Mouse (Mus musculus): ENCODE measurements at regions not wholly inside any gene's neighbourhood (a gene's known extent, or its start where the extent isn't known, plus 50 kb on each side); places are given as distances from the start of the nearest gene placed in this dataset.

DNA sequence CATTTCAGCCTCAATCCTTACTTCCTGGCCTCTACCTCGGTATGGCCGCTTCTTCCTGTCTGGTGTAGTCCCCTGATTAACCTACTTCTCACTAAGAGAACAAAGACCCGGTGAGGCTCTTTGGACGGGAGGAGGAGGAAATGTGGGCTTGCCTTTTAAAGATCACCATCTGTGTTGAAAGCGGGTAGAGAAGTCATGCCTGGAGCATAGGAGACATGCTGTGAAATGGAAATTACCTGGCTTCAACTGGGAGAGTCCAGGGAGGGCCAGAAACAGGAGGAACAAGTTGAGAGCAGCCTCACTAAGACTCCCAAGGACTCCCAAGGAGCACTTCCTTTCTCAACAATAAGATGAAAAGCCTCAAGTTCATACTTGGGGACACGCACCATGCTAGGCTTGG lies 59.4 kb upstream of the E2f3 start:
- intact Hi-C loops (cut with DNase I): no loop called here
- DNase-seq: no peak

- no peak for DNase-seq
- intact Hi-C loops (cut with DNase I): no loop called here
These were observed 58.9 kb upstream of the E2f3 start for GRCm38 (mm10) chr13:30044790-30045189.

- intact Hi-C loops (cut with DNase I): no loop called here
- no peak for DNase-seq
These were observed 56.9 kb upstream of the E2f3 start for GRCm38 (mm10) chr13:30042689-30043320.

GRCm38 (mm10) chr13:30041501-30042295 lies 55.8 kb upstream of the E2f3 start:
- DNase-seq: no peak
- intact Hi-C loops (cut with DNase I): no loop called here

GRCm38 (mm10) chr13:30040288-30040687 lies 54.4 kb upstream of the E2f3 start:
- DNase-seq: no peak
- intact Hi-C loops (cut with DNase I): no loop called here

DNA sequence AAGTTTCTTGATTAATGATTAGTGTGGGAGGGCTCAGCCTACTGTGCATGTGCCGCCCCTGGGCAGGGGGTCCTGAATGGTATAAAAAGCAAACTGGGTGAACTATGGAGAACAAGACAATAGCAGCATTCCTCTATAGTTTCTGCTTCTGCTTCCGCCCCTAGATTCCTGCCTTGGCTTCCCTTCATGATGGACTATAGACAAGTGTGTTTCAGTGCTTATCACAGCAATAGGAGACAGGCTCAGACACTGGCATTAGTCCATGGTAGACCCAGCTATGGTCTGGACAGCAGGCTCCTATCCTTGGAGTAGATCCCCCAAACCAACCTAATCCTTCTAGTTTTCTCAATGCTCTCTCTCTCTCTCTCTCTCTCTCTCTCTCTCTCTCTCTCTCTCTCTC lies 53.9 kb upstream of the E2f3 start:
- intact Hi-C loops (cut with DNase I): no loop called here
- no peak for DNase-seq

DNA sequence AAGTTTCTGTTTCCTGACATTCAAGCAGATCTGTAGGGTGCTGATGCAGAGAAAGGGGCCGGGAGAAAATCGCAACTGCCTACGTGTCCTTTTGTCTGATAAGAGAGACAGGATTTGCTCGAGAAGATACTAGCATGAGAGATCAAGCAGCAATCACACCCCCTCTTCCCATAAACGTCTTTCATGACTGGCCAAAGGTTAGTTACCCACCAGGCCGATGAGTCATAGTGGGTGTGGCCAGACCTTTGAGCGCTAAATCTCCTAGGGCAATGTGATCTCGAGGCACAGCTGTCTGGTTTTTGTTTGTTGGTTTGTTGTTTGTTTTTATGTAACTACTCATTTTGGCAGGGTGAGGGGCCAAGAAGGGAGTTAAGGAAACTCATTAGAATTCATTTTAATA lies 50.7 kb upstream of the E2f3 start:
- intact Hi-C loops (cut with DNase I): no loop called here

GRCm38 (mm10) chr13:30036071-30036470 lies 50.2 kb upstream of the E2f3 start:
- intact Hi-C loops (cut with DNase I): no loop called here
- DNase-seq: no peak

More for the DNA sequence above, 50.7 kb upstream of the E2f3 start:
- no peak for DNase-seq
